Mouse (Mus musculus) myocyte (in vitro differentiated cells): ENCODE data around the gene Myod1.

Experiments
- E2F4 ChIP-seq: IDR thresholded peaks from one replicate; pipeline ENCODE4 v1.6.1; 2011; ENCODE audit warnings: mild to moderate bottlenecking, control low read depth, moderate library complexity; ENCODE audit not compliant: insufficient read depth
- MAX ChIP-seq: IDR thresholded peaks from one replicate; pipeline ENCODE4 v1.6.1; 2011; ENCODE audit warnings: low read depth, mild to moderate bottlenecking, control low read depth
- MYOG ChIP-seq, 3 experiments: IDR thresholded peaks; one replicate each; pipeline ENCODE4 v1.6.1; 2011; ENCODE audit warnings: control low read depth in 2 of 3, low read depth in 2 of 3, mild to moderate bottlenecking in 2 of 3; ENCODE audit not compliant: insufficient read length in 2 of 3, control insufficient read depth in 1 of 3, insufficient read depth in 1 of 3
- POLR2A ChIP-seq: IDR thresholded peaks from one replicate; pipeline ENCODE4 v1.6.1; 2011; ENCODE audit warnings: low read depth, mild to moderate bottlenecking, control low read depth, moderate library complexity; ENCODE audit not compliant: insufficient read length
- POLR2AphosphoS2 ChIP-seq: IDR thresholded peaks from one replicate; pipeline ENCODE4 v1.6.1; 2011; ENCODE audit warnings: low read depth, control low read depth; ENCODE audit not compliant: insufficient read length
- REST ChIP-seq: IDR thresholded peaks from one replicate; pipeline ENCODE4 v1.6.1; 2011; ENCODE audit warnings: mild to moderate bottlenecking, control low read depth, moderate library complexity; ENCODE audit not compliant: insufficient read depth, insufficient read length
- SRF ChIP-seq: IDR thresholded peaks from one replicate; pipeline ENCODE4 v1.6.1; 2011; ENCODE audit warnings: low read depth; ENCODE audit not compliant: control insufficient read depth, insufficient read length
- TCF12 ChIP-seq: IDR thresholded peaks from one replicate; pipeline ENCODE4 v1.6.1; 2011; ENCODE audit warnings: mild to moderate bottlenecking, control low read depth; ENCODE audit not compliant: poor library complexity, insufficient read depth, severe bottlenecking
- USF1 ChIP-seq: IDR thresholded peaks from one replicate; pipeline ENCODE4 v1.6.1; 2011; ENCODE audit warnings: low read depth, mild to moderate bottlenecking, control low read depth, moderate library complexity

GRCm38 (mm10) chr7:46396928-46397731, 20.9 kb downstream of the Myod1 start:
- TF ChIP-seq POLR2A, result no peak
- peak; percentile 20 for TF ChIP-seq REST
- TF ChIP-seq E2F4, result no peak
- TF ChIP-seq MAX, result no peak
- TF ChIP-seq MYOG (IDR thresholded peaks at IDR 0.05; ENCODE audit: control insufficient read depth in 1 of 3, insufficient read depth in 1 of 3, insufficient read length in 2 of 3, low read depth in 2 of 3), result no peak
- TF ChIP-seq SRF, result no peak
- no peak for TF ChIP-seq POLR2AphosphoS2
- no peak for TF ChIP-seq TCF12
- TF ChIP-seq USF1, result no peak
